Mouse (Mus musculus) bone marrow, adult 2 months (tissue): Measurements from ENCODE around the gene Chd9.

Experiments
- CTCF ChIP-seq: fragments of 200-500 bp; IDR thresholded peaks from 2 replicates; pipeline ENCODE4 v1.5.1; 2011; ENCODE audit warnings: low read length, control low read depth; ENCODE audit not compliant: control insufficient read depth, insufficient read depth
- POLR2A ChIP-seq: fragments of 200-500 bp; IDR thresholded peaks from 2 replicates; pipeline ENCODE4 v1.6.1; 2011; ENCODE audit warnings: low read depth, mild to moderate bottlenecking, control low read depth, low read length, borderline replicate concordance; ENCODE audit not compliant: control insufficient read depth

GRCm38 (mm10) chr8:91056848-91057247, 228.7 kb downstream of the Chd9 start:
- TF ChIP-seq POLR2A (no peak), CTCF (no peak)
